Mouse (Mus musculus): Measurements from ENCODE around the gene Bicral. TPM values are rescaled to one million over a fixed set of nuclear protein-coding genes. Genes with fewer than 3 reads are reported as not detected.
"Not testable (repeated sequence)": the region's sequence is repeated elsewhere in the genome, so short reads cannot be mapped to it uniquely, and the experiment has no call there.

The Bicral gene
- total RNA-seq, 2 experiments from 2014 or later, result 64.6 to 68.4 TPM

GRCm38 (mm10) chr17:46846573-46846972 lies 11.7 kb downstream of the Bicral start:
- ATAC-seq (replicated peaks; ENCODE audit: low FRiP score, poor library complexity, severe bottlenecking), result not testable (repeated sequence)

DNA sequence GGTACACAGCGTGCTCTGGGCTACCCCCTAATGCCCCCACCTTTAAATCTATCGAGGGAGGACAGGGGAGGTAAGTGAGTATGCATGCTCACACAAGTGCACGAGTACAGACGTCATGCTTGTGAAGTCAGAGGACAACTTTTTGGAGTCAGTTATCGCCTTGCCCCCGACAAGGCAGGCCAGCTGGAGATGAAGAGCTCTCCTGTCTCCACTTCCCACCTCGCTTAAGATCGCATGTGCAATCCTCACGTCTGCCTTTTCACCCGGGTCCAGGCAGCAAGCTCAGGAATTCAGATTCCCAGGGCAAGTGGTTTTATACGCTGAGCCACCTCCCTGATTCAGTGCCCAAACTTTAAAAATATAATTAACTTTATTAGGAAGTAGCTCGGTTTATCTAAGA lies 13.0 kb downstream of the Bicral start:
- no peak for ATAC-seq (replicated peaks; ENCODE audit: low FRiP score, poor library complexity, severe bottlenecking)

DNA sequence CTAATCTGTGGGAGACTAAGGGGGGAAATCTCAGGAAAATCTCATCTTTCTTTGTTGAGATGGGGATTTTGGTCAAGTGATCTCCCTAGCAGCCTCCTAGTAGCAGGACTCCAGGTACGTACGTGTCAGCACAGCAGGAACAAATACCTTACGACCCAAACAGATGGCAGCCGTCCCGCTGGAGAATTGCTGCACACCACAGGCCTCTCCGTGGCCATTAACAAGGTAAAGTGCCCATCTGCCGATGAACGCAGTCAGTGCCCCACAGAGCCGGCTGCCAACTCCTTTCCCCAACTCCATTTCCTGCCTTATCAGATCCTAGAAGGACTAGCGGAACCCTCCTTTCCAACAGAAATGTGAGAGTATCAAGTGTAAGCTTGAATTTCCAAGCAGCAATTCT lies 13.5 kb downstream of the Bicral start:
- no peak for ATAC-seq (replicated peaks; ENCODE audit: low FRiP score, poor library complexity, severe bottlenecking)

DNA sequence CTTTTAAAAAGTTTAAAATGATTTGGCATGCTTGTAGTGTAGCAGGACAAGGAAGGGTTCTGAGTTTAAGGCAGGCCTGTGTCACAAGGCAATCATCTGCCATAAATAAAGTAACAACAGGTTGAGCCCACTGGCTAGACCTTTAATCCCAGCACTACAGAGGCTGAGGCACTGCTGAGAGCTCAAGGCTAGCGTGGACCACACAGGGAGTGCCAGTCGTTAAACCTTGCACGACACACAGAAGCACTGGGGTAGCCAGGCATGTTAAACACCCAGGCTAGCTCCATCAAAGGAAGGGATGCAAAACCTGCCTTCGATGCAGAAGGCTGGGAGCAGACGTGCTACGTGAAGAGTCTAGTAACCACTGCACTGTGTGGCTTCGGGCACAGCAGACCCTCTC lies 14.6 kb downstream of the Bicral start:
- ATAC-seq (replicated peaks; ENCODE audit: low FRiP score, poor library complexity, severe bottlenecking), result no peak

DNA sequence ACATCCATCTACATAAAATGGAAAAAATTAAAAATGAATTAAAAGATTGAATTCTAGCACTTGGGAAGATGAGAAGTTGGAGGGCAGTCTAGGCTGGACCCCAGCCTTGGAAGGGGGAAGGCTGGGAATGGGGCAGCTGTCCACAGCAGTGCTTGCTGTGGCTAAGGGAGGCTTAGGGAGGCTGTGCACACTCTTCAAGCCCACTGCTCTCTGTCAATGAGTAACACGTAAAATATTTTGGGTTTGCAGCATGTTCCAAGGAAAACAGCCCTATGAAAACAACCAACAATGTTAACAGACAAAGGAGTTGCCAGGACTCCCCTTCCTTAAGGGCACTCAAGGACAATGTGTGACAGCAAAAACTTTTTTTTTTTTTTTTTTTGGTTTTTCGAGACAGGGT lies 15.3 kb downstream of the Bicral start:
- no peak for ATAC-seq (replicated peaks; ENCODE audit: low FRiP score, poor library complexity, severe bottlenecking)

- ATAC-seq (replicated peaks; ENCODE audit: low FRiP score, poor library complexity, severe bottlenecking), result no peak
Measured at GRCm38 (mm10) chr17:46840304-46841010, 17.8 kb downstream of the Bicral start.

GRCm38 (mm10) chr17:46838396-46838920 lies 19.8 kb downstream of the Bicral start:
- peak; percentile 58; the same call in 1 of the 2 replicates for ATAC-seq (replicated peaks; ENCODE audit: low FRiP score, poor library complexity, severe bottlenecking)

- ATAC-seq (replicated peaks; ENCODE audit: low FRiP score, poor library complexity, severe bottlenecking), result no peak
Measured at GRCm38 (mm10) chr17:46837897-46838296, 20.4 kb downstream of the Bicral start.

DNA sequence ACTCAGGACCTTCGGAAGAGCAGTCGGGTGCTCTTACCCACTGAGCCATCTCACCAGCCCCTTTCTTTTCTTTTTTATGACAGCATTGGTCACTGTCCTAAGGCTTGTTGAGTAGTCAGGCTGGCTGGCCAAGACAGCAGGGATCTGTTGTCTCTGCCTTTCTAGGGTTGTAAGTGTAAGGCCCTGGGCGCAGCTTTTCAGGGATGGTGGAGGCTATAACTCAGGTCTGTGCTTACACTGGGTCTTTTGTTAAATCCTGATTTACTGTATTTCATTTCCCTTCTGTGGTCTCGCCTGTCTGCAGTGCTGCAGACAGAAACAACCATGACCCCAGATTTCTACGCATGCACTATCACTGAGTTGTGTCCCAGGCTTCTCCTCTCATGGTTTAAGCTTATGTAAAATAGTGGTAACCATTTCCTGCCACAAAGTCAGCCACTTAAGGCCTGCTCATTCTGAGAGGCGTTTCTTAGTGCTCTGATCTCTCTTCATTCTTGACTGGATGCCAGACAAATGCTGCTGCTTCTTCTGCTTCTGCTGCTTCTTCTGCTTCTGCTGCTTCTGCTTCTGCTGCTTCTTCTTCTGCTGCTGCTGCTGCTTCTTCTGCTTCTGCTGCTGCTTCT lies 23.1 kb downstream of the Bicral start:
- no peak for ATAC-seq (replicated peaks; ENCODE audit: low FRiP score, poor library complexity, severe bottlenecking)

DNA sequence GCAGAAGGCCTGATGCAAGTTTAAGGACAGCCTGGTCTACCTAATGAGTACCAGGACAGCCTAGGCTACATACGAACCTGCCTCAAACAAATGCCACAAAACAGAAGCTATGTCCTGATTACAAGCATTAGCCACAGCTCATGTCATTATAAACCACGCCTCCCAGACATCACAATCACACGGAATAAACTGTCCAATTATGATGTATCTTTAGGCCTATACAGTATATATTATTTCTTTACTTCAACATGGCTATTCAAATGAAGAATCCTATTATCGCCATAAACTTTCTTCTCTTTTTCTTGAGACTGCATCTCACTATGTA lies 25.3 kb downstream of the Bicral start:
- no peak for ATAC-seq (replicated peaks; ENCODE audit: low FRiP score, poor library complexity, severe bottlenecking)

- ATAC-seq (replicated peaks; ENCODE audit: low FRiP score, poor library complexity, severe bottlenecking), result no peak
Measured at GRCm38 (mm10) chr17:46832101-46832980, 25.9 kb downstream of the Bicral start.

DNA sequence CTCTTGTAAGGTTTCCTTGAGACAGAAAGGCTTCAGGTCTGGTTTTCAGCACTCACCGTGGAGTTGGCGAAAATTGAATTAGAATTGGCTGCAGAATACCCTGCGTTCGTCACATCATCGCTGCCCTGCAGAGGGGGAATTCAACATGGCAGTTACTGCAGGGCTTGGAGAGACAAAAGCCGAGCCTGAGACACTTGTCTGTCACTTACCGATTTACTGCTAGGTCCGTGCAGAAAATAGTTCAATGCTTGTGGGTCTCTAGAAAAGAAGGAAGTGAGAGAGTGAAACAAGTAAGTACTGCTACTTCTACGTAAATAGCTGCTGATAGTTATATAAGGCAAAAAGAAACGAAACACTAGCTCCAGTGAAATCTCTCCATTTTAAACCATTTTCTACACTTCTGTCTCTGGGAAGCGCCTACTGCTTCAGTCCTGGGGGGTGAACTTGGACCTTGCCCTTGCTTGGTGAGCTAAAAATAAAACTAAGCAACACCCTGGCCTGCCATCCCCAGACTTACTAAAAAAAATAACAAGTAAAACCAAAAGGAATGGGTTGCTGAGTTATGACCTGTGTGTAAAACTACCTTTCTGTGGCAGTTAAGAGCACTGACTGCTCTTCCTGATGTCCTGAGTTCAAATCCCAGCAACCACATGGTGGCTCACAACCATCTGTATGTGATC lies 28.3 kb downstream of the Bicral start:
- ATAC-seq (replicated peaks; ENCODE audit: low FRiP score, poor library complexity, severe bottlenecking), result no peak

DNA sequence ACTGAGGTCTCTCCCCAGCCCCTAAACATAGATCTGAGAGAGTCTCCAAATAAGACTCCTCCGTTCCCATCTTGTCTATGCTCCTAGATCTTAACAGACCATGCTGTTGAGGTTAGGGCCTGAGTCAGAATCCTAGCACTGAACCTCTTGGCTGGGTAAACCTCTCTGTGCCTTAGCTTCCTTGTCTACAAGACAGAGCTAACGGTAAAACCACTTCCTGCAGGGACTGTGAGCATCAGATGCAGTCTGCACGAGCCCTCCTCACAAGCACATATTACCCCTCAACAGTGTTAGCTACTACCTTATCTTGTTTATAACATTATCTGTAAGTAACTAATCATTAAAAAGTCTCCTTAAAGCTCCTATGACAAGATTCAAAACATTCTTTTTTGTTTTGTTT lies 29.3 kb downstream of the Bicral start:
- no peak for ATAC-seq (replicated peaks; ENCODE audit: low FRiP score, poor library complexity, severe bottlenecking)

- ATAC-seq (replicated peaks; ENCODE audit: low FRiP score, poor library complexity, severe bottlenecking), result no peak
Measured at GRCm38 (mm10) chr17:46823091-46823490, 35.2 kb downstream of the Bicral start.

- ATAC-seq (replicated peaks; ENCODE audit: low FRiP score, poor library complexity, severe bottlenecking), result no peak
Measured at GRCm38 (mm10) chr17:46820628-46821027, 37.7 kb downstream of the Bicral start.

- peak; percentile 91 for ATAC-seq (replicated peaks; ENCODE audit: low FRiP score, poor library complexity, severe bottlenecking)
Measured at GRCm38 (mm10) chr17:46817734-46818158, 40.5 kb downstream of the Bicral start.

- ATAC-seq (replicated peaks; ENCODE audit: low FRiP score, poor library complexity, severe bottlenecking), result no peak
Measured at GRCm38 (mm10) chr17:46816306-46816705, 42.0 kb downstream of the Bicral start.

DNA sequence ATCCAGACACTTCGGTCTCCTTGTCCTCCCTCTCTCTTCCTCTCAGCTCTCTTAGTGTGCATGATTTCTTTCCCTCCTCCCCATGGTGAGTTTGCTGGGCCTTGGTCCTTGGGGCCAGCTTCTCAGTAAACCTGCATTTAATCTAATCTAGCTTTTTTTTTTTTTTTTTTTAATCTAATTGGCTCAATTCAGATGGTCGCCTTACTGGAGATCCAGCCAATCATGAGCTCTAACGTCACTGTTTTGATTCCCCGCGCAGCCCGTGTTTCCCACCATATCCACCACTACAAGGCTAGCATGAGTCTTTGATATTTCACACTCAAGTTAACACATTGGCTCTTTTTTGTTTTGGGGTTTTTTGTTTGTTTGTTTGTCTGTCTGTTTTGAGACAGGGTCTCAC lies 43.8 kb downstream of the Bicral start:
- no peak for ATAC-seq (replicated peaks; ENCODE audit: low FRiP score, poor library complexity, severe bottlenecking)

DNA sequence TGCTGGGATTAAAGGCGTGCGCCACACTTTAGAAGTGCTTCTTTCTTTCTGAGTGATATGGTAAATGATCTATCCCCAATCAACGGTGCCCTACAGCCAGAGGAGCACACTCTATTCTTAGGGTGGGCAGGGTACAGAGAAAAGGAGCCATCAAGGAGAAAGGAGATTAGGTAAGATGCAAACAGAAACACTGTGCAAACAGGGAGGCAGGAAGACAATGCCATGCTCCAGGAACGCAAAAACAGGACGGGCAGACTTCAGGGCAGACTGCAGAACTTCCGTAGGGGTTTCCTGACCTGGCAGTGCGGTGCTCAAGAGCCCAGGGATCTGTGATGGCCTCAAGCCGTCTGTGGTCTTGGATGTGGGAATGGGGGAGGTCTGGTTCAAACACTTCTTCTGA lies 44.6 kb downstream of the Bicral start:
- no peak for ATAC-seq (replicated peaks; ENCODE audit: low FRiP score, poor library complexity, severe bottlenecking)

GRCm38 (mm10) chr17:46812442-46812841 lies 45.8 kb downstream of the Bicral start:
- ATAC-seq (replicated peaks; ENCODE audit: low FRiP score, poor library complexity, severe bottlenecking), result no peak

Data from erythroid progenitor cell, adult 5-6 weeks (primary cell).